Mouse (Mus musculus): Measurements from ENCODE around the gene Sipa1l2. TPM values are rescaled to one million over a fixed set of nuclear protein-coding genes. Genes with fewer than 3 reads are reported as not detected.

The Sipa1l2 gene
- polyA plus RNA-seq, 2 experiments: 0.47 to 0.69 TPM

GRCm38 (mm10) chr8:125482491-125483096 lies 87.0 kb downstream of the Sipa1l2 start:
- no peak for DNase-seq (ENCODE audit: low read depth in 3 of 3, low spot score in 3 of 3)
- no peaks in the 10 kb centered on the region for H3K27me3 ChIP-seq (ENCODE audit: control insufficient read depth, insufficient read depth, low read length)
- no peak overlapping the region for H3K4me2 ChIP-seq (ENCODE audit: low read depth)

DNA sequence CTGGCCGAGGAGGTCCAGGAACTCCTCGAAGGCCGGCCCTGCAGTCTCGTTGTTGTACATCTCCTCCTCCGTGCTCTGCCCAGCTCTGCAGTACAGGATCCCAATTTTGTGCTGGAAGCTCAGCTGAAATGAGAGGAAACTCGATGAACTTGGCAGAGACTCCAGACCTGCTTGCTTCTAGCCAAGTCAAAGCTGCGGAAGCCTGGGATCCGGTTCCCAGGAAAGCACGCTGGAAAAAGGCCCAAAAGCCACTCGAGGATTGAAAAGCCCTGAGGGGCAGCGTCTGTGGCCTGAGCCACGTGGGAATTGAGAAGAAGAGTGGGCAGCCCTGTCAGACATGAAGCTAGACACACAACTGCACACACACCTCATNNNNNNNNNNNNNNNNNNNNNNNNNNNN lies 94.7 kb downstream of the Sipa1l2 start:
- WGBS (ENCODE audit: insufficient replicate concordance): 71% methylated on average over 12 of the region's 12 CpGs
- Histone ChIP-seq H3K9ac (replicated peaks) (no peak overlapping the region), H3K36me3 (replicated peaks; ENCODE audit: control insufficient read depth, insufficient read depth, low read depth) (no peaks in the 10 kb centered on the region), H3K27ac (no peak overlapping the region), H3K27me3 (ENCODE audit: control insufficient read depth, insufficient read depth, low read length) (no peaks in the 10 kb centered on the region), H3K9me3 (ENCODE audit: control insufficient read depth, low read length) (no peaks in the 10 kb centered on the region), H3K4me2 (ENCODE audit: low read depth) (no peak overlapping the region), H3K4me1 (replicated peaks; ENCODE audit: control insufficient read depth in 2 of 2, insufficient read depth in 2 of 2, low read length in 1 of 2) (no peaks in the 10 kb centered on the region; a peak in 1 of 4 replicates), H3K4me3 (ENCODE audit: insufficient read depth in 1 of 2, low read depth in 2 of 2, low read length in 2 of 2) (no peak overlapping the region)
- TF ChIP-seq CTCF (IDR thresholded peaks at IDR 0.05; ENCODE audit: low read depth) (no peak), EP300 (IDR thresholded peaks at IDR 0.05; ENCODE audit: low read depth) (no peak)
- ATAC-seq (ENCODE audit: insufficient read depth): no peak
- no peak for DNase-seq (ENCODE audit: low read depth in 3 of 3, low spot score in 3 of 3)

More at GRCm38 (mm10) chr8:125482491-125483096, 87.0 kb downstream of the Sipa1l2 start:
- TF ChIP-seq CTCF (IDR thresholded peaks at IDR 0.05; ENCODE audit: low read depth): no peak
- TF ChIP-seq EP300 (IDR thresholded peaks at IDR 0.05; ENCODE audit: low read depth): no peak
- Histone ChIP-seq H3K9me3 (ENCODE audit: control insufficient read depth, low read length) (no peaks in the 10 kb centered on the region), H3K4me3 (ENCODE audit: insufficient read depth in 1 of 2, low read depth in 2 of 2, low read length in 2 of 2) (no peak overlapping the region), H3K36me3 (replicated peaks; ENCODE audit: control insufficient read depth, insufficient read depth, low read depth) (no peaks in the 10 kb centered on the region), H3K4me1 (replicated peaks; ENCODE audit: control insufficient read depth in 2 of 2, insufficient read depth in 2 of 2, low read length in 1 of 2) (no peaks in the 10 kb centered on the region), H3K27ac (no peak overlapping the region), H3K9ac (replicated peaks) (no peak overlapping the region)
- 63% methylated on average over 5 of the region's 5 CpGs for WGBS (ENCODE audit: insufficient replicate concordance)
- no peak for ATAC-seq (ENCODE audit: insufficient read depth)

- no peak for TF ChIP-seq CTCF (IDR thresholded peaks at IDR 0.05; ENCODE audit: low read depth)
- TF ChIP-seq EP300 (IDR thresholded peaks at IDR 0.05; ENCODE audit: low read depth): no peak
- H3K4me1 ChIP-seq (replicated peaks; ENCODE audit: control insufficient read depth in 2 of 2, insufficient read depth in 2 of 2, low read length in 1 of 2): no peaks in the 10 kb centered on the region; a peak in 1 of 4 replicates
- no peak overlapping the region for H3K4me2 ChIP-seq (ENCODE audit: low read depth)
- H3K27ac ChIP-seq: no peak overlapping the region
- H3K9ac ChIP-seq (replicated peaks): no peak overlapping the region
- 58% methylated on average over 9 of the region's 9 CpGs for WGBS (ENCODE audit: insufficient replicate concordance)
- ATAC-seq (ENCODE audit: insufficient read depth) (no peak), DNase-seq (ENCODE audit: low read depth in 3 of 3, low spot score in 3 of 3) (no peak)
- H3K36me3 ChIP-seq (replicated peaks; ENCODE audit: control insufficient read depth, insufficient read depth, low read depth): no peaks in the 10 kb centered on the region
- no peaks in the 10 kb centered on the region for H3K9me3 ChIP-seq (ENCODE audit: control insufficient read depth, low read length)
- no peak overlapping the region for H3K4me3 ChIP-seq (ENCODE audit: insufficient read depth in 1 of 2, low read depth in 2 of 2, low read length in 2 of 2)
- H3K27me3 ChIP-seq (ENCODE audit: control insufficient read depth, insufficient read depth, low read length): no peaks in the 10 kb centered on the region
These were observed 98.2 kb downstream of the Sipa1l2 start for GRCm38 (mm10) chr8:125471374-125471773.

- 58% methylated on average over 6 of the region's 6 CpGs for WGBS (ENCODE audit: insufficient replicate concordance)
- no peaks in the 10 kb centered on the region for H3K4me1 ChIP-seq (replicated peaks; ENCODE audit: control insufficient read depth in 2 of 2, insufficient read depth in 2 of 2, low read length in 1 of 2)
- no peaks in the 10 kb centered on the region for H3K9me3 ChIP-seq (ENCODE audit: control insufficient read depth, low read length)
- H3K4me2 ChIP-seq (ENCODE audit: low read depth): no peak overlapping the region
- no peak overlapping the region for H3K9ac ChIP-seq (replicated peaks)
- no peak for TF ChIP-seq EP300 (IDR thresholded peaks at IDR 0.05; ENCODE audit: low read depth)
- TF ChIP-seq CTCF (IDR thresholded peaks at IDR 0.05; ENCODE audit: low read depth): no peak
- DNase-seq (ENCODE audit: low read depth in 3 of 3, low spot score in 3 of 3) (no peak), ATAC-seq (ENCODE audit: insufficient read depth) (no peak)
- H3K27me3 ChIP-seq (ENCODE audit: control insufficient read depth, insufficient read depth, low read length): no peaks in the 10 kb centered on the region
- H3K4me3 ChIP-seq (ENCODE audit: insufficient read depth in 1 of 2, low read depth in 2 of 2, low read length in 2 of 2): no peak overlapping the region
- no peaks in the 10 kb centered on the region for H3K36me3 ChIP-seq (replicated peaks; ENCODE audit: control insufficient read depth, insufficient read depth, low read depth)
- no peak overlapping the region for H3K27ac ChIP-seq
These were observed 104.3 kb downstream of the Sipa1l2 start for GRCm38 (mm10) chr8:125465156-125465821.

- no peak overlapping the region for H3K4me2 ChIP-seq (ENCODE audit: low read depth)
- no peaks in the 10 kb centered on the region for H3K36me3 ChIP-seq (replicated peaks; ENCODE audit: control insufficient read depth, insufficient read depth, low read depth)
- DNase-seq (ENCODE audit: low read depth in 3 of 3, low spot score in 3 of 3) (no peak), ATAC-seq (ENCODE audit: insufficient read depth) (no peak)
- no peaks in the 10 kb centered on the region for H3K9me3 ChIP-seq (ENCODE audit: control insufficient read depth, low read length)
- TF ChIP-seq EP300 (IDR thresholded peaks at IDR 0.05; ENCODE audit: low read depth) (no peak), CTCF (IDR thresholded peaks at IDR 0.05; ENCODE audit: low read depth) (no peak)
- H3K27ac ChIP-seq: no peak overlapping the region
- H3K9ac ChIP-seq (replicated peaks): no peak overlapping the region
- H3K4me3 ChIP-seq (ENCODE audit: insufficient read depth in 1 of 2, low read depth in 2 of 2, low read length in 2 of 2): no peak overlapping the region
- H3K27me3 ChIP-seq (ENCODE audit: control insufficient read depth, insufficient read depth, low read length): no peaks in the 10 kb centered on the region
- whole genome bisulfite sequencing (ENCODE audit: insufficient replicate concordance): 71% methylated on average over 7 of the region's 7 CpGs
- no peaks in the 10 kb centered on the region for H3K4me1 ChIP-seq (replicated peaks; ENCODE audit: control insufficient read depth in 2 of 2, insufficient read depth in 2 of 2, low read length in 1 of 2)
These were observed 106.7 kb downstream of the Sipa1l2 start for GRCm38 (mm10) chr8:125462901-125463300.
